17 mouse cellular contexts compared by ENCODE assay signal in genomic region chr3:27258461-27258860, GRCm38 (mm10). TPM values are rescaled to one million over a fixed set of nuclear protein-coding genes. Genes with fewer than 3 reads are reported as not detected.
DNase-seq lines count a peak whose midpoint lies in the region; ATAC-seq and TF ChIP-seq lines count a peak whose summit lies in the region.
"Had no signal": no experiment of that assay in that cellular context is flagged by ENCODE, and none has a peak within 500 bp of the region (broad histone marks: within the 10 kb centered on the region; RNA-seq: fewer than 3 reads in every experiment).

No protein-coding gene starts in this region.

- no peaks in the 10 kb centered on the region for H3K27me3 ChIP-seq in CH12.LX (replicated peaks)
- no peaks in the 10 kb centered on the region for H3K27me3 ChIP-seq in midbrain, embryonic 15.5 days (replicated peaks)
- H3K27me3 ChIP-seq: embryonic facial prominence, embryonic 12.5 days; limb, embryonic 15.5 days; Patski had no signal

- dilution Hi-C loops in CH12.LX (cut with MboI; ENCODE audit: extremely low pct_ligation_motif_present, extremely low pct_unique_long_range_greater_than_20kb, low sequenced_read_pairs) = no loop called here

- H3K4me3 ChIP-seq in CH12.LX (replicated peaks in 1 of 3; ENCODE audit: low read depth in 2 of 3, low read length in 2 of 3, poor library complexity in 1 of 3) = peak overlapping the region; percentile 36 to 58 (median 54)
- H3K4me3 ChIP-seq in midbrain, embryonic 15.5 days = no peak overlapping the region
- H3K4me3 ChIP-seq: embryonic facial prominence, embryonic 12.5 days; limb, embryonic 15.5 days had no signal

- H3K9me3 ChIP-seq in CH12.LX (replicated peaks; ENCODE audit: low read length) = no peaks in the 10 kb centered on the region
- H3K9me3 ChIP-seq in midbrain, embryonic 15.5 days = no peaks in the 10 kb centered on the region
- H3K9me3 ChIP-seq: embryonic facial prominence, embryonic 12.5 days; limb, embryonic 15.5 days had no signal

- H3K27ac ChIP-seq in CH12.LX (ENCODE audit: insufficient read depth, low read depth) = no peak overlapping the region
- H3K27ac ChIP-seq in midbrain, embryonic 15.5 days = no peak overlapping the region
- H3K27ac ChIP-seq: embryonic facial prominence, embryonic 12.5 days; limb, embryonic 15.5 days had no signal

- TF ChIP-seq CTCF in CH12.LX (conservative IDR thresholded peaks at IDR 0.05 in 1 of 2, IDR thresholded peaks at IDR 0.05 in 1 of 2; ENCODE audit: low read depth in 2 of 2, low read length in 2 of 2) = 0 out of 4 replicates have a peak, but pooled peaks of 1 of the 2 experiments have one; percentile 13

- H3K4me1 ChIP-seq in CH12.LX (ENCODE audit: control insufficient read depth in 1 of 2, insufficient read depth in 2 of 2) = 0 out of 4 replicates have a peak, but pooled peaks cover 0 to 2% of the 10 kb centered on the region in 2 experiments
- no peaks in the 10 kb centered on the region for H3K4me1 ChIP-seq in midbrain, embryonic 15.5 days
- H3K4me1 ChIP-seq: embryonic facial prominence, embryonic 12.5 days; limb, embryonic 15.5 days had no signal

- no peaks in the 10 kb centered on the region for H3K36me3 ChIP-seq in CH12.LX (replicated peaks in 1 of 2; ENCODE audit: control insufficient read depth in 1 of 2, insufficient read depth in 1 of 2, low read length in 1 of 2)
- no peaks in the 10 kb centered on the region for H3K36me3 ChIP-seq in midbrain, embryonic 15.5 days (replicated peaks)
- H3K36me3 ChIP-seq: embryonic facial prominence, embryonic 12.5 days; limb, embryonic 15.5 days had no signal

- H3K9ac ChIP-seq in CH12.LX (ENCODE audit: insufficient read depth, low read depth) = peak overlapping the region; percentile 61
- H3K9ac ChIP-seq in midbrain, embryonic 15.5 days = no peak overlapping the region
- H3K9ac ChIP-seq: embryonic facial prominence, embryonic 12.5 days; limb, embryonic 15.5 days had no signal

- peak; percentile 27 to 30 for DNase-seq in B cell, adult 2 months
- DNase-seq in CH12.LX (ENCODE audit: extremely low read depth) = peak; percentile 57
- peak; percentile 56 for DNase-seq in induced T-regulatory cell, adult 2 months (ENCODE audit: low read depth)
- no peak for DNase-seq in ovary, postnatal 10 days (ENCODE audit: low spot score)
- no peak for DNase-seq in adrenal gland, postnatal 10 days
- DNase-seq: adrenal gland, postnatal 25 days; cerebellum, adult 2 months; kidney, adult 18-20 months; kidney, postnatal 4 days; midbrain, embryonic 14.5 days; right cerebral cortex, postnatal 25 days had no signal

- WGBS in midbrain, embryonic 15.5 days = 88% methylated on average over 10 of the region's 10 CpGs

- H3K79me2 ChIP-seq in CH12.LX (replicated peaks; ENCODE audit: control insufficient read depth, extremely low read depth, insufficient read depth, poor library complexity, severe bottlenecking) = no peaks in the 10 kb centered on the region

- peak overlapping the region; percentile 69 for H3K4me2 ChIP-seq in CH12.LX (ENCODE audit: insufficient read depth, low read depth, poor library complexity, severe bottlenecking)
- no peak overlapping the region for H3K4me2 ChIP-seq in midbrain, embryonic 15.5 days
- H3K4me2 ChIP-seq: embryonic facial prominence, embryonic 12.5 days; limb, embryonic 15.5 days had no signal

- in situ Hi-C loops in CH12.LX (cut with MboI; ENCODE audit: low pct_ligation_motif_present, low pct_unique_long_range_greater_than_20kb, low sequenced_read_pairs) = loop anchor here (25.0 kb wide), 1 partner anchor 204 kb away; no protein-coding TSS in a partner anchor

- TF ChIP-seq EP300 in CH12.LX (IDR thresholded peaks at IDR 0.05; ENCODE audit: low read length) = peak; percentile 72

- no peak for TF ChIP-seq RAD21 in CH12.LX (IDR thresholded peaks at IDR 0.05; ENCODE audit: low read depth, low read length)

- no peak; the same call in 1 of the 2 replicates for TF ChIP-seq POLR2A in CH12.LX (IDR thresholded peaks at IDR 0.05; ENCODE audit: low read depth, low read length)

- ATAC-seq in megakaryocyte progenitor cell, adult 5-6 weeks (replicated peaks; ENCODE audit: poor library complexity) = peak; percentile 98
- no peak for ATAC-seq in midbrain, embryonic 15.5 days (replicated peaks)
- ATAC-seq: forebrain, embryonic 16.5 days; Patski had no signal

TF ChIP-seq in CH12.LX, 34 proteins besides CTCF, POLR2A, EP300 and RAD21:
- TF ChIP-seq ETS1 (conservative IDR thresholded peaks at IDR 0.05; ENCODE audit: low read depth, low read length) = peak; percentile 69
- no peak for TF ChIP-seq USF1 (IDR thresholded peaks at IDR 0.05; ENCODE audit: low read depth, low read length)
- TF ChIP-seq JUN (IDR thresholded peaks at IDR 0.05; ENCODE audit: insufficient read depth, low read depth, low read length) = peak; percentile 25; the same call in 1 of the 2 replicates
- peak; percentile 60; the same call in 1 of the 2 replicates for TF ChIP-seq MEF2A (IDR thresholded peaks at IDR 0.05; ENCODE audit: borderline replicate concordance, low read depth, low read length)
- no peak; the same call in 1 of the 2 replicates for TF ChIP-seq CHD2 (IDR thresholded peaks at IDR 0.05; ENCODE audit: low read length)
- no peak for TF ChIP-seq E2F4 (IDR thresholded peaks at IDR 0.05; ENCODE audit: insufficient replicate concordance, low read depth, low read length)
- TF ChIP-seq ZMIZ1 (IDR thresholded peaks at IDR 0.05; ENCODE audit: low read depth, low read length) = 0 out of 2 replicates have a peak, but pooled peaks have one; percentile 32
- peak; percentile 48; the same call in 1 of the 2 replicates for TF ChIP-seq TCF12 (IDR thresholded peaks at IDR 0.05; ENCODE audit: low read depth, low read length)
- no peak for TF ChIP-seq CHD1 (IDR thresholded peaks at IDR 0.05; ENCODE audit: low read depth, low read length)
- no peak for TF ChIP-seq TBP (conservative IDR thresholded peaks at IDR 0.05; ENCODE audit: low read depth, low read length)
- no peak for TF ChIP-seq SIN3A (IDR thresholded peaks at IDR 0.05; ENCODE audit: low read length)
- no peak for TF ChIP-seq SMC3 (IDR thresholded peaks at IDR 0.05; ENCODE audit: low read depth, low read length)
- TF ChIP-seq MAFK (IDR thresholded peaks at IDR 0.05; ENCODE audit: insufficient replicate concordance, low read length) = 0 out of 2 replicates have a peak, but pooled peaks have one; percentile 16
- TF ChIP-seq PAX5 (IDR thresholded peaks at IDR 0.05; ENCODE audit: low read length) = no peak
- no peak for TF ChIP-seq MYC (IDR thresholded peaks at IDR 0.05; ENCODE audit: low read depth, low read length)
- TF ChIP-seq RCOR1 (conservative IDR thresholded peaks at IDR 0.05; ENCODE audit: low read depth, low read length) = no peak; the same call in 1 of the 2 replicates
- no peak for TF ChIP-seq NRF1 (IDR thresholded peaks at IDR 0.05; ENCODE audit: low read depth, low read length)
- no peak for TF ChIP-seq GABPA (IDR thresholded peaks at IDR 0.05; ENCODE audit: insufficient replicate concordance, low read depth, low read length)
- TF ChIP-seq IRF4 (IDR thresholded peaks at IDR 0.05; ENCODE audit: low read depth, low read length) = peak; percentile 90
- no peak for TF ChIP-seq ZKSCAN1 (IDR thresholded peaks at IDR 0.05; ENCODE audit: borderline replicate concordance, low read depth, low read length)
- TF ChIP-seq MAZ (IDR thresholded peaks at IDR 0.05; ENCODE audit: low read depth, low read length) = no peak
- TF ChIP-seq NELFE (IDR thresholded peaks at IDR 0.05; ENCODE audit: low read depth, low read length) = peak; percentile 47; the same call in 1 of the 2 replicates
- TF ChIP-seq USF2 (conservative IDR thresholded peaks at IDR 0.05; ENCODE audit: low read depth, low read length) = no peak
- no peak for TF ChIP-seq UBTF (IDR thresholded peaks at IDR 0.05; ENCODE audit: low read depth, low read length)
- no peak for TF ChIP-seq ZNF384 (IDR thresholded peaks at IDR 0.05; ENCODE audit: low read depth, low read length)
- peak; percentile 11; the same call in 1 of the 2 replicates for TF ChIP-seq BHLHE40 (IDR thresholded peaks at IDR 0.05; ENCODE audit: low read depth, low read length)
- TF ChIP-seq HCFC1 (IDR thresholded peaks at IDR 0.05; ENCODE audit: low read depth, low read length) = 0 out of 2 replicates have a peak, but pooled peaks have one; percentile 18
- no peak for TF ChIP-seq ZC3H11A (IDR thresholded peaks at IDR 0.05; ENCODE audit: low read depth, low read length)
- 0 out of 2 replicates have a peak, but pooled peaks have one; percentile 43 for TF ChIP-seq KAT2A (IDR thresholded peaks at IDR 0.05; ENCODE audit: insufficient replicate concordance, low read length)
- TF ChIP-seq POLR2AphosphoS2 (IDR thresholded peaks at IDR 0.05; ENCODE audit: low read depth, low read length) = no peak
- no peak for TF ChIP-seq MXI1 (IDR thresholded peaks at IDR 0.05; ENCODE audit: low read depth, low read length)
- no peak for TF ChIP-seq MAX (IDR thresholded peaks at IDR 0.05; ENCODE audit: low read length)
- no peak for TF ChIP-seq JUND (conservative IDR thresholded peaks at IDR 0.05; ENCODE audit: low read depth, low read length)
- TF ChIP-seq ELF1 (IDR thresholded peaks at IDR 0.05; ENCODE audit: low read depth, low read length) = 0 out of 2 replicates have a peak, but pooled peaks have one; percentile 18

RNA-seq across cellular contexts. Expression of gene Tnfsf10, which starts 58.4 kb away (rescaled TPM):
- total RNA-seq in CH12.LX (2012; rRNA removed) (0.17 TPM in 2 replicates), CH12.LX (2014; rRNA removed) (1.0 TPM in 2 replicates)
- 0.69 and 0.79 TPM in 2 replicates for polyA plus RNA-seq in CH12.LX (2012; ENCODE audit: insufficient read length, low read depth)
- 3.8 and 7.3 TPM in 2 replicates for total RNA-seq in megakaryocyte progenitor cell, adult 5-6 weeks (2015)
- 3.9 and 4.7 TPM in 2 replicates for total RNA-seq in megakaryocyte progenitor cell, adult 5-6 weeks (2017)
- 0.17 and 0.19 TPM in 2 replicates for polyA plus RNA-seq in midbrain, embryonic 15.5 days (2015; fragmentation: Nextera tagmentation; extraction: Ambion mirVana)
- 10 to 100 TPM in 1 of 2 experiments, 1 to 10 TPM in 1; 8.0 to 15.0 TPM for total RNA-seq in adrenal gland, postnatal 10 days (2021)

Comparison
In these comparisons a context has a peak if more than half of its experiments do, and no peak if none do; other contexts are left out.
1. DNase-seq: peak in B cell, adult 2 months (2 of 2), CH12.LX (single experiment) and induced T-regulatory cell, adult 2 months (single experiment); none in ovary, postnatal 10 days (single experiment) and adrenal gland, postnatal 10 days (single experiment).